Mouse (Mus musculus): ENCODE results near the gene Zc3h18.

DNA sequence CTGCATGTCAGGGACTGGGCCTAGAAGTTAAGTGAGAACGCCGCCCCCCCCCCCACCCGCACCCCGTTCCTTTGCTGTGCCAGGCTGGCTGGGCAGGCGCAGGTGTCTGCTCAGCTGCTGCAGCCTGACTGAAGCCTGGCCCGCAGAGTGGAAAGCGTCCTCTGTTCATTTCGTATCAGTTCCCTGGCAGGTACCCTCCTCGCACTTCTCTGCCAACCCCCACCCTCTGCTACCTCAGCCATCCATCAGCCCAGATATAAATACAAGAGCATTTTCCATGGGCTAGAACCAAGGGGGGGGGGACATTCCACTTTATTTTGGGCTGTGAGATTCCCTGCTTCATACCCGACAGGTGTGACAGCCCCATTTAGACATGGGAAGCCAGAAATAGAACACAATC is 75.7 kb downstream of the Zc3h18 start:
- TF ChIP-seq POLR2A (IDR thresholded peaks at IDR 0.05; ENCODE audit: low read depth, low read length) = no peak
- no peak for TF ChIP-seq CTCF (IDR thresholded peaks at IDR 0.05; ENCODE audit: extremely low read depth, insufficient read length, insufficient replicate concordance, low read depth, low read length)

All from small intestine, adult 2 months (tissue).